Mouse (Mus musculus): Measurements from ENCODE around the gene Cc2d2b. TPM values are rescaled to one million over a fixed set of nuclear protein-coding genes. Genes with fewer than 3 reads are reported as not detected.

The Cc2d2b gene
- 2.6 TPM for polyA plus RNA-seq (2017; shearing (Covaris generic))

DNA sequence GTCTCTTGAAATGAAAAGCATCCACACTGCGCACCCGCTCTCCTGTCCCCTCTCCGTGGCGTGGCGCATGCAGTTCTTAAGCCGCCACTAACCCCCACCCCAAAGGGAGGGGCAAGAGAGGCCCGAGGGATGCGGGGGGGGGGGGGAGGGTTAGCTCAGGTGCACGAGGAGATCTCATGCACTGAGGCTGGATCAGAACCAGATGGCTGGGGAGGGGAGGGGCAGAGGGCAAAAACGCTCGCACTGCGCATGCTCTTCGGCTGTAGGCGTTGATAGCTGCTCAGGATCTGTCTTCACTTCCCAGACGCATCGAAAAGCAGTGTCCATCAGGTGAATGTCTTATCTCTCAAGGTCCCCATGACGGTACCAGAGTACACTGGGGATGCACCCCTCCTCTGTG is at the start of gene Cc2d2b:
TSS of gene Cc2d2b (plus strand) at position 195 of the 400 bp plus-strand sequence.

DNA sequence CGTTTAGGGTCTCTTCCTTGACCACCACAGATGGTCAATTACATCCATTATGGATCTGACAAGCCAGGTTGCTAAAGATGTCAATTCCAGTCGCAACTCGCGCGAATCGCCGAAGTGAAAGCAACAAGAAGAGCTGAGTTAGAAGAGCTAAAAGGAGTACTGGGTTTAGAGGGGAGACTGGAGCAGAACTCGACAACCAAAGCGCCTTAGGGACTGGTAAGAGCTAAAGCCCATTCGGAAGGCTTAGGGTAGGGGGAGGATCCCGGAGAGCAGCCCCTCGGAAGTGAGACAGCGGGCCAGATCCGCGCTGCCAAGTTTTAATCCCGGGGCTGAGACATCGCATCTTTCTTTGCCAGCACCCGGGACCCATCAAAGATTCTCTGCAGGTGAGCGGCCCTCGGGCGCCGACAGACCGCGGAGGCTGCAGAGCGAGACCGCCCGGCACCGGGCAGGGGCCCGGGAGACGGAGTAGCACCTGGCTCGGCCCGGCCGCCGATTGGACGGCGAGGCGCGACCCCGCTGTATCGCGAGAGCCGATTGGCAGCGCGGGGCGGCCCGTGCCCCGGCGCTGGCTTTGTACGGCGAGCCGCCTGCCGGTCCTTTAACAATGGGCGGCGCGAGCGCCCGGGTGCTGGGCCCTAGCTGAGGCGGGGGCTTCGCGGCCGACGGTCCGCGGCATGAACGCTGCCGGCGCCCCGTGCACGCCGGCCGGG is 82.3 kb downstream of the Cc2d2b start, which contains the start of gene Ccnj:
TSS of gene Ccnj (plus strand) at position 577 of the 713 bp plus-strand sequence.

Other genes starting within 250 kb of the Cc2d2b start
- gene Sorbs1, start 235.0 kb upstream of the Cc2d2b start, polyA plus RNA-seq (2017; shearing (Covaris generic)): 25.2 TPM
- 80.6 TPM for gene Aldh18a1, start 160.3 kb upstream of the Cc2d2b start, polyA plus RNA-seq (2017; shearing (Covaris generic))
- gene Tctn3, start 136.5 kb upstream of the Cc2d2b start, polyA plus RNA-seq (2017; shearing (Covaris generic)): 8.9 TPM
- gene Entpd1, start 136.4 kb upstream of the Cc2d2b start, polyA plus RNA-seq (2017; shearing (Covaris generic)): 41.9 TPM
- 5.5 TPM for gene Ccnj, start 82.5 kb downstream of the Cc2d2b start, polyA plus RNA-seq (2017; shearing (Covaris generic))
- 17.7 TPM for gene Zfp518a, start 146.0 kb downstream of the Cc2d2b start, polyA plus RNA-seq (2017; shearing (Covaris generic))
- gene Blnk, start 245.8 kb downstream of the Cc2d2b start, polyA plus RNA-seq (2017; shearing (Covaris generic)): 0.78 TPM